8 mouse cellular contexts compared by ENCODE assay signal in the genomic region with DNA sequence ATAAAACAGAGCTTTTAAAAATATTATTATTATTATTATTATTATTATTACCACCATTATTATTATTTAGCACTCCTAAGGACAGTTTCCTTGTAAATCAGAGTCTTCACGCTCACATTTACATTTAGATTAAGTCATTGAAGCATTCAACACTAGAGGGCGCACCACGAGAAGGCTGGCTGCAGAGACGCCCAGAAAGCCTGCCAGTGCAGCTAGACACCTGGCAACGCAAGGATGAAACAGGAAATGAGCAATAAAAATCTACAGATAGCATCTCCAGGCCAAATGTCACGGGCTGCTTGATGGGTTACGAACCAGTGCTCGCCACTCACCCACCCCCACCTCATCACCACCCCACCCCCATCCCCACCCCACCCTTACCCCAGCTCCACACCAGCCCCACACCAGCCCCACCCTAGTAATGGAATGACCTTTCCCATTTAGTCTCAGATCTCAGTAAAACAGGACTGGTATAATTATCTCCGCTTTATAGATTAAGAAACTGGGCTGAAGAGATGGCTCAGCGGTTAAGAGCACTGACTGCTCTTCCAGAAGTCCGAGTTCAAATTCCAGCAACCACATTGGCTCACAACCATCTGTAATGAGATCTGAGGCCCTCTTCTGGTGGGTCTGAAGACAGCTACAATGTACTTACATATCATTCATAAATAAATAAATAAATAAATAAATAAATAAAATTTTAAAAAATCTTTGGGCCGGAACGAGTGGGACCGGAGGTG. TPM values are rescaled to one million over a fixed set of nuclear protein-coding genes. Genes with fewer than 3 reads are reported as not detected.
DNase-seq lines count a peak whose midpoint lies in the region; ATAC-seq and TF ChIP-seq lines count a peak whose summit lies in the region.

No protein-coding gene starts in this region.

- 0 out of 2 replicates have a peak overlapping the region, but pooled peaks have one; percentile 1 for H3K9ac ChIP-seq in CH12.LX (ENCODE audit: insufficient read depth, low read depth)
- H3K9ac ChIP-seq in heart, embryonic 15.5 days = no peak overlapping the region
- H3K9ac ChIP-seq in kidney, embryonic 16.5 days (replicated peaks; ENCODE audit: low read length) = no peak overlapping the region
- no peak overlapping the region for H3K9ac ChIP-seq in liver, postnatal 0 days (replicated peaks)
- H3K9ac ChIP-seq in neural tube, embryonic 15.5 days (replicated peaks) = no peak overlapping the region

- no peaks in the 10 kb centered on the region for H3K27me3 ChIP-seq in CH12.LX (replicated peaks)
- no peaks in the 10 kb centered on the region for H3K27me3 ChIP-seq in heart, embryonic 15.5 days
- no peaks in the 10 kb centered on the region for H3K27me3 ChIP-seq in kidney, embryonic 16.5 days (ENCODE audit: insufficient read depth, low read length)
- no peaks in the 10 kb centered on the region for H3K27me3 ChIP-seq in liver, postnatal 0 days (ENCODE audit: insufficient read depth, low read length)
- H3K27me3 ChIP-seq in neural tube, embryonic 15.5 days (replicated peaks) = no peaks in the 10 kb centered on the region

- peaks cover 31 to 71% of the 10 kb centered on the region in 2 experiments for H3K4me1 ChIP-seq in CH12.LX (ENCODE audit: control insufficient read depth in 1 of 2, insufficient read depth in 2 of 2)
- peaks cover 8% of the 10 kb centered on the region for H3K4me1 ChIP-seq in bone marrow macrophage, adult 2 months (ENCODE audit: control insufficient read depth, insufficient read depth, low read length)
- H3K4me1 ChIP-seq in heart, embryonic 15.5 days (replicated peaks) = peaks cover 2% of the 10 kb centered on the region; the same call in 1 of the 2 replicates
- peaks cover 18% of the 10 kb centered on the region for H3K4me1 ChIP-seq in kidney, embryonic 16.5 days (ENCODE audit: insufficient read depth, low read length)
- H3K4me1 ChIP-seq in liver, postnatal 0 days (ENCODE audit: insufficient read depth) = peaks cover 11% of the 10 kb centered on the region
- peaks cover 7% of the 10 kb centered on the region for H3K4me1 ChIP-seq in neural tube, embryonic 15.5 days

- WGBS in heart, embryonic 15.5 days = 28% methylated on average over 14 of the region's 14 CpGs
- WGBS in kidney, embryonic 16.5 days = 20% methylated on average over 14 of the region's 14 CpGs
- WGBS in liver, postnatal 0 days (ENCODE audit: insufficient replicate concordance) = 23% methylated on average over 14 of the region's 14 CpGs
- WGBS in neural tube, embryonic 15.5 days = 31% methylated on average over 14 of the region's 14 CpGs

- ATAC-seq in erythroblast, adult 5-6 weeks (replicated peaks; ENCODE audit: low FRiP score, poor library complexity, severe bottlenecking) = peak; percentile 82
- ATAC-seq in heart, embryonic 15.5 days (replicated peaks; ENCODE audit: insufficient number of reproducible peaks, insufficient read depth, low FRiP score, low read depth) = 0 out of 2 replicates have a peak, but pooled peaks have one; percentile 40
- peak; percentile 78 for ATAC-seq in kidney, embryonic 16.5 days (ENCODE audit: low FRiP score, low TSS enrichment)
- ATAC-seq in liver, postnatal 0 days = peak; percentile 46
- peak; percentile 75 for ATAC-seq in neural tube, embryonic 15.5 days (ENCODE audit: low FRiP score)

- peak; percentile 94 for DNase-seq in CH12.LX (ENCODE audit: extremely low read depth)
- peak; percentile 83 for DNase-seq in liver, postnatal 0 days
- peak; percentile 62 for DNase-seq in testis, postnatal 14 days (ENCODE audit: low spot score)

- H3K9me3 ChIP-seq in CH12.LX (replicated peaks; ENCODE audit: low read length) = no peaks in the 10 kb centered on the region
- no peaks in the 10 kb centered on the region for H3K9me3 ChIP-seq in heart, embryonic 15.5 days (replicated peaks)
- no peaks in the 10 kb centered on the region for H3K9me3 ChIP-seq in kidney, embryonic 16.5 days (ENCODE audit: low read length)
- no peaks in the 10 kb centered on the region for H3K9me3 ChIP-seq in liver, postnatal 0 days (ENCODE audit: low read length)
- H3K9me3 ChIP-seq in neural tube, embryonic 15.5 days (replicated peaks) = no peaks in the 10 kb centered on the region

- no peak overlapping the region for H3K4me3 ChIP-seq in CH12.LX (replicated peaks in 1 of 3; ENCODE audit: low read depth in 2 of 3, low read length in 2 of 3, poor library complexity in 1 of 3)
- no peak overlapping the region for H3K4me3 ChIP-seq in bone marrow macrophage, adult 2 months (ENCODE audit: insufficient read depth, low read length)
- H3K4me3 ChIP-seq in heart, embryonic 15.5 days = no peak overlapping the region
- H3K4me3 ChIP-seq in kidney, embryonic 16.5 days (ENCODE audit: low read length) = no peak overlapping the region
- H3K4me3 ChIP-seq in liver, postnatal 0 days (ENCODE audit: low read depth, low read length) = no peak overlapping the region
- no peak overlapping the region for H3K4me3 ChIP-seq in neural tube, embryonic 15.5 days (replicated peaks)

- in situ Hi-C loops in CH12.LX (cut with MboI; ENCODE audit: low pct_ligation_motif_present, low pct_unique_long_range_greater_than_20kb, low sequenced_read_pairs) = loop anchor here (10.0 kb wide), 1 partner anchor 280 kb away; no protein-coding TSS in a partner anchor

- H3K36me3 ChIP-seq in CH12.LX (replicated peaks in 1 of 2; ENCODE audit: control insufficient read depth in 1 of 2, insufficient read depth in 1 of 2, low read length in 1 of 2) = no peaks in the 10 kb centered on the region
- H3K36me3 ChIP-seq in heart, embryonic 15.5 days = no peaks in the 10 kb centered on the region
- H3K36me3 ChIP-seq in kidney, embryonic 16.5 days (ENCODE audit: insufficient read depth, low read length) = no peaks in the 10 kb centered on the region
- no peaks in the 10 kb centered on the region for H3K36me3 ChIP-seq in liver, postnatal 0 days (replicated peaks; ENCODE audit: insufficient read depth, low read length)
- no peaks in the 10 kb centered on the region for H3K36me3 ChIP-seq in neural tube, embryonic 15.5 days

- TF ChIP-seq RAD21 in CH12.LX (IDR thresholded peaks at IDR 0.05; ENCODE audit: low read depth, low read length) = peak; percentile 73

- TF ChIP-seq CTCF in CH12.LX (conservative IDR thresholded peaks at IDR 0.05 in 1 of 2, IDR thresholded peaks at IDR 0.05 in 1 of 2; ENCODE audit: low read depth in 2 of 2, low read length in 2 of 2) = peak; percentile 45 to 82; a peak in 3 of 4 replicates
- TF ChIP-seq CTCF in bone marrow macrophage, adult 2 months (IDR thresholded peaks at IDR 0.05; ENCODE audit: low read depth, low read length) = peak; percentile 58
- peak; percentile 85 for TF ChIP-seq CTCF in liver, postnatal 0 days (IDR thresholded peaks at IDR 0.05; ENCODE audit: low read depth)

- no peaks in the 10 kb centered on the region for H3K79me2 ChIP-seq in CH12.LX (replicated peaks; ENCODE audit: control insufficient read depth, extremely low read depth, insufficient read depth, poor library complexity, severe bottlenecking)

- peak; percentile 59; the same call in 1 of the 2 replicates for TF ChIP-seq EP300 in CH12.LX (IDR thresholded peaks at IDR 0.05; ENCODE audit: low read length)
- TF ChIP-seq EP300 in liver, postnatal 0 days (IDR thresholded peaks at IDR 0.05; ENCODE audit: low read depth) = no peak

- H3K27ac ChIP-seq in CH12.LX (ENCODE audit: insufficient read depth, low read depth) = peak overlapping the region; percentile 54; the same call in 1 of the 2 replicates
- H3K27ac ChIP-seq in bone marrow macrophage, adult 2 months (ENCODE audit: insufficient read depth, low read depth, low read length) = no peak overlapping the region
- H3K27ac ChIP-seq in heart, embryonic 15.5 days = no peak overlapping the region
- no peak overlapping the region for H3K27ac ChIP-seq in kidney, embryonic 16.5 days (ENCODE audit: low read length)
- H3K27ac ChIP-seq in liver, postnatal 0 days (ENCODE audit: low read depth) = peak overlapping the region; percentile 68; the same call in 1 of the 2 replicates
- no peak overlapping the region for H3K27ac ChIP-seq in neural tube, embryonic 15.5 days (replicated peaks)

- dilution Hi-C loops in CH12.LX (cut with MboI; ENCODE audit: extremely low pct_ligation_motif_present, extremely low pct_unique_long_range_greater_than_20kb, low sequenced_read_pairs) = no loop called here

- H3K4me2 ChIP-seq in CH12.LX (ENCODE audit: insufficient read depth, low read depth, poor library complexity, severe bottlenecking) = peak overlapping the region; percentile 86
- no peak overlapping the region for H3K4me2 ChIP-seq in heart, embryonic 15.5 days
- no peak overlapping the region; the same call in 1 of the 2 replicates for H3K4me2 ChIP-seq in kidney, embryonic 16.5 days (replicated peaks; ENCODE audit: low read depth, low read length)
- H3K4me2 ChIP-seq in liver, postnatal 0 days (ENCODE audit: low read depth, low read length) = no peak overlapping the region
- H3K4me2 ChIP-seq in neural tube, embryonic 15.5 days = peak overlapping the region; percentile 39

- TF ChIP-seq POLR2A in CH12.LX (IDR thresholded peaks at IDR 0.05; ENCODE audit: low read depth, low read length) = 0 out of 2 replicates have a peak, but pooled peaks have one; percentile 26
- no peak for TF ChIP-seq POLR2A in bone marrow macrophage, adult 2 months (IDR thresholded peaks at IDR 0.05; ENCODE audit: borderline replicate concordance, low read depth, low read length)

TF ChIP-seq in CH12.LX, 34 proteins besides CTCF, POLR2A, EP300 and RAD21 (continues in another document):
- TF ChIP-seq RCOR1 (conservative IDR thresholded peaks at IDR 0.05; ENCODE audit: low read depth, low read length) (no peak), MAX (IDR thresholded peaks at IDR 0.05; ENCODE audit: low read length) (no peak), SIN3A (IDR thresholded peaks at IDR 0.05; ENCODE audit: low read length) (peak; percentile 71; the same call in 1 of the 2 replicates), BHLHE40 (IDR thresholded peaks at IDR 0.05; ENCODE audit: low read depth, low read length) (peak; percentile 77), HCFC1 (IDR thresholded peaks at IDR 0.05; ENCODE audit: low read depth, low read length) (no peak), JUN (IDR thresholded peaks at IDR 0.05; ENCODE audit: insufficient read depth, low read depth, low read length) (no peak), SMC3 (IDR thresholded peaks at IDR 0.05; ENCODE audit: low read depth, low read length) (peak; percentile 76)

RNA-seq across cellular contexts. Expression of a gene that starts 14.7 kb away (rescaled TPM):
- total RNA-seq in CH12.LX (2012; rRNA removed) (15.9 and 16.6 TPM in 2 replicates), CH12.LX (2014; rRNA removed) (5.2 and 7.0 TPM in 2 replicates)
- polyA plus RNA-seq in CH12.LX (2012; ENCODE audit: insufficient read length, low read depth) = 26.1 and 29.2 TPM in 2 replicates
- polyA plus RNA-seq in bone marrow macrophage, adult 2 months (2012; ENCODE audit: insufficient read depth, insufficient read length, missing spikeins) = 30.8 and 37.1 TPM in 2 replicates
- total RNA-seq in erythroblast, adult 5-6 weeks (2015; ENCODE audit: low replicate concordance) = 11.5 and 14.4 TPM in 2 replicates
- total RNA-seq in erythroblast, adult 5-6 weeks (2017; ENCODE audit: low replicate concordance) = 6.4 and 10.3 TPM in 2 replicates
- polyA plus RNA-seq in heart, embryonic 15.5 days (2015; fragmentation: Nextera tagmentation; extraction: Ambion mirVana) = 7.4 and 9.1 TPM in 2 replicates
- 28.6 and 33.4 TPM in 2 replicates for polyA plus RNA-seq in kidney, embryonic 16.5 days (2015; fragmentation: Nextera tagmentation; extraction: Ambion mirVana)
- 11.6 TPM in 2 replicates for polyA plus RNA-seq in liver, postnatal 0 days (2015; fragmentation: Nextera tagmentation; extraction: Ambion mirVana)
- polyA plus RNA-seq in neural tube, embryonic 15.5 days (2015; fragmentation: Nextera tagmentation; extraction: Ambion mirVana) = 28.6 and 29.4 TPM in 2 replicates

Comparison
In these comparisons a context has a peak if more than half of its experiments do, and no peak if none do; other contexts are left out.
1. H3K27ac ChIP-seq: peak in CH12.LX (single experiment) and liver, postnatal 0 days (single experiment); none in bone marrow macrophage, adult 2 months (single experiment), heart, embryonic 15.5 days (single experiment), kidney, embryonic 16.5 days (single experiment) and neural tube, embryonic 15.5 days (single experiment).
2. H3K4me2 ChIP-seq: peak in CH12.LX (single experiment) and neural tube, embryonic 15.5 days (single experiment); none in heart, embryonic 15.5 days (single experiment), kidney, embryonic 16.5 days (single experiment) and liver, postnatal 0 days (single experiment).
3. Peak in every context shown above with its lines, with median percentiles within 50 percentile points of each other: DNase-seq, CTCF ChIP-seq and ATAC-seq.